Mouse (Mus musculus) urinary bladder, adult 18-20 months (tissue): ENCODE measurements at regions not wholly inside any gene's neighbourhood (a gene's known extent, or its start where the extent isn't known, plus 50 kb on each side); places are given as distances from the start of the nearest gene placed in this dataset.

Source experiments
- DNase-seq, 2 experiments: peaks; one replicate each; pipeline ENCODE4 v3.0.0; 2022; ENCODE audit warnings: low spot score in 2 of 2, mixed read lengths in 2 of 2

GRCm38 (mm10) chr14:101382838-101383237 is 182.7 kb upstream of the Prr30 start:
- no peak for DNase-seq

- no peak for DNase-seq
Observed at GRCm38 (mm10) chr14:101381943-101382342, 181.8 kb upstream of the Prr30 start.

GRCm38 (mm10) chr14:101379663-101380006 is 179.5 kb upstream of the Prr30 start:
- DNase-seq, result no peak

- DNase-seq, result peak; percentile 17 to 65
Observed at GRCm38 (mm10) chr14:101378965-101379662, 179.0 kb upstream of the Prr30 start.

GRCm38 (mm10) chr14:101378545-101378944 is 178.4 kb upstream of the Prr30 start:
- DNase-seq, result no peak

- no peak for DNase-seq
Observed at GRCm38 (mm10) chr14:101376690-101377089, 176.6 kb upstream of the Prr30 start.

- DNase-seq, result no peak
Observed at GRCm38 (mm10) chr14:101375833-101376232, 175.7 kb upstream of the Prr30 start.

- DNase-seq, result no peak
Observed at GRCm38 (mm10) chr14:101373864-101374263, 173.7 kb upstream of the Prr30 start.

GRCm38 (mm10) chr14:101359860-101360259 is 159.7 kb upstream of the Prr30 start:
- no peak for DNase-seq

GRCm38 (mm10) chr14:101353009-101353378 is 152.9 kb upstream of the Prr30 start:
- DNase-seq, result no peak

GRCm38 (mm10) chr14:101352046-101353008 is 152.2 kb upstream of the Prr30 start:
- no peak for DNase-seq

- no peak for DNase-seq
Observed at GRCm38 (mm10) chr14:101340331-101340730, 140.2 kb upstream of the Prr30 start.

- DNase-seq, result no peak
Observed at GRCm38 (mm10) chr14:101332015-101332414, 131.9 kb upstream of the Prr30 start.

- no peak for DNase-seq
Observed at GRCm38 (mm10) chr14:101327421-101327820, 127.3 kb upstream of the Prr30 start.

- no peak for DNase-seq
Observed at GRCm38 (mm10) chr14:101326477-101326941, 126.4 kb upstream of the Prr30 start.

GRCm38 (mm10) chr14:101323361-101323760 is 123.2 kb upstream of the Prr30 start:
- no peak for DNase-seq

GRCm38 (mm10) chr14:101307920-101308319 is 107.8 kb upstream of the Prr30 start:
- DNase-seq, result no peak

GRCm38 (mm10) chr14:101304487-101305032 is 104.4 kb upstream of the Prr30 start:
- DNase-seq, result no peak

- DNase-seq, result no peak
Observed at GRCm38 (mm10) chr14:101297841-101298240, 97.7 kb upstream of the Prr30 start.

- no peak for DNase-seq
Observed at GRCm38 (mm10) chr14:101294693-101295092, 94.6 kb upstream of the Prr30 start.

GRCm38 (mm10) chr14:101287755-101288154 is 87.6 kb upstream of the Prr30 start:
- DNase-seq, result no peak

GRCm38 (mm10) chr14:101269048-101269789 is 69.1 kb upstream of the Prr30 start:
- no peak for DNase-seq
